8 mouse cellular contexts compared by ENCODE assay signal in genomic region chr2:109277593-109277992, GRCm38 (mm10). TPM values are rescaled to one million over a fixed set of nuclear protein-coding genes. Genes with fewer than 3 reads are reported as not detected.
DNase-seq lines count a peak whose midpoint lies in the region; ATAC-seq and TF ChIP-seq lines count a peak whose summit lies in the region.

No protein-coding gene starts in this region.

- DNase-seq in kidney, postnatal 0 days (ENCODE audit: low spot score) = peak; percentile 50
- no peak for DNase-seq in kidney, adult 18-20 months
- DNase-seq in gastrocnemius, adult 8-10 months (ENCODE audit: low spot score in 2 of 2) = no peak
- no peak for DNase-seq in B cell, adult 2 months
- no peak for DNase-seq in right cerebral cortex, postnatal 4 days

- H3K4me2 ChIP-seq in kidney, postnatal 0 days (ENCODE audit: low read length) = peak overlapping the region; percentile 71
- H3K4me2 ChIP-seq in forebrain, embryonic 16.5 days (ENCODE audit: low read length) = peak overlapping the region; percentile 60
- H3K4me2 ChIP-seq in liver, embryonic 15.5 days = peak overlapping the region; percentile 76

- no peak for ATAC-seq in kidney, postnatal 0 days (replicated peaks; ENCODE audit: low FRiP score, low read depth)
- ATAC-seq in forebrain, embryonic 16.5 days = no peak
- no peak for ATAC-seq in liver, embryonic 15.5 days (ENCODE audit: insufficient read depth)

- TF ChIP-seq POLR2A in bone marrow, adult 2 months (IDR thresholded peaks at IDR 0.05; ENCODE audit: borderline replicate concordance, control insufficient read depth, low read depth, low read length) = no peak

- peak overlapping the region; percentile 77 for H3K27ac ChIP-seq in kidney, postnatal 0 days
- no peak overlapping the region for H3K27ac ChIP-seq in bone marrow, adult 2 months (ENCODE audit: control insufficient read depth, insufficient read depth, low read depth, low read length, poor library complexity)
- no peak overlapping the region for H3K27ac ChIP-seq in forebrain, embryonic 16.5 days (ENCODE audit: low read length)
- H3K27ac ChIP-seq in liver, embryonic 15.5 days (replicated peaks) = peak overlapping the region; percentile 61

- no peaks in the 10 kb centered on the region for H3K36me3 ChIP-seq in kidney, postnatal 0 days (ENCODE audit: insufficient read depth, low read length)
- H3K36me3 ChIP-seq in forebrain, embryonic 16.5 days (ENCODE audit: control insufficient read depth, insufficient read depth) = no peaks in the 10 kb centered on the region
- H3K36me3 ChIP-seq in liver, embryonic 15.5 days (replicated peaks) = no peaks in the 10 kb centered on the region

- 3% methylated on average over 6 of the region's 7 CpGs for WGBS in kidney, postnatal 0 days
- 2% methylated on average over 7 of the region's 7 CpGs for WGBS in bone marrow, adult 2 months
- 8% methylated on average over 7 of the region's 7 CpGs for WGBS in forebrain, embryonic 16.5 days
- WGBS in liver, embryonic 15.5 days (ENCODE audit: insufficient replicate concordance) = 6% methylated on average over 7 of the region's 7 CpGs

- H3K9ac ChIP-seq in kidney, postnatal 0 days (ENCODE audit: low read depth, low read length) = peak overlapping the region; percentile 78
- peak overlapping the region; percentile 47 for H3K9ac ChIP-seq in forebrain, embryonic 16.5 days (replicated peaks; ENCODE audit: low read depth, low read length)
- peak overlapping the region; percentile 78 for H3K9ac ChIP-seq in liver, embryonic 15.5 days

- H3K4me1 ChIP-seq in kidney, postnatal 0 days (replicated peaks; ENCODE audit: insufficient read depth, low read length) = no peaks in the 10 kb centered on the region
- H3K4me1 ChIP-seq in bone marrow, adult 2 months (ENCODE audit: control insufficient read depth, insufficient read depth, low read length) = no peaks in the 10 kb centered on the region; the same call in 1 of the 2 replicates
- H3K4me1 ChIP-seq in forebrain, embryonic 16.5 days (replicated peaks; ENCODE audit: control insufficient read depth, insufficient read depth, low read length) = peaks cover 7% of the 10 kb centered on the region
- peaks cover 20% of the 10 kb centered on the region for H3K4me1 ChIP-seq in liver, embryonic 15.5 days (replicated peaks)

- no peaks in the 10 kb centered on the region for H3K9me3 ChIP-seq in kidney, postnatal 0 days (replicated peaks; ENCODE audit: low read length)
- no peaks in the 10 kb centered on the region for H3K9me3 ChIP-seq in forebrain, embryonic 16.5 days (ENCODE audit: control insufficient read depth, low read length)
- H3K9me3 ChIP-seq in liver, embryonic 15.5 days (replicated peaks) = no peaks in the 10 kb centered on the region

- H3K27me3 ChIP-seq in kidney, postnatal 0 days (ENCODE audit: insufficient read depth, low read length) = no peaks in the 10 kb centered on the region
- no peaks in the 10 kb centered on the region for H3K27me3 ChIP-seq in forebrain, embryonic 16.5 days (replicated peaks; ENCODE audit: control insufficient read depth, insufficient read depth, low read length)
- no peaks in the 10 kb centered on the region for H3K27me3 ChIP-seq in liver, embryonic 15.5 days

- no peak for TF ChIP-seq CTCF in kidney, postnatal 0 days (IDR thresholded peaks at IDR 0.05; ENCODE audit: low read depth)
- no peak for TF ChIP-seq CTCF in bone marrow, adult 2 months (IDR thresholded peaks at IDR 0.05; ENCODE audit: control insufficient read depth, insufficient read depth, low read length)

- H3K4me3 ChIP-seq in kidney, postnatal 0 days (replicated peaks; ENCODE audit: low read depth, low read length) = peak overlapping the region; percentile 76
- peak overlapping the region; percentile 76 for H3K4me3 ChIP-seq in bone marrow, adult 2 months (replicated peaks; ENCODE audit: control insufficient read depth, low read depth, low read length)
- H3K4me3 ChIP-seq in forebrain, embryonic 16.5 days (replicated peaks; ENCODE audit: low read length) = peak overlapping the region; percentile 46
- H3K4me3 ChIP-seq in liver, embryonic 15.5 days (replicated peaks) = peak overlapping the region; percentile 74

RNA-seq across cellular contexts. Expression of gene Kif18a, which starts 2.9 kb away (rescaled TPM):
- polyA plus RNA-seq in kidney, postnatal 0 days (2015; fragmentation: Nextera tagmentation; extraction: Ambion mirVana) = 9.5 and 10.0 TPM in 2 replicates
- polyA plus RNA-seq in bone marrow, adult 2 months (2011; ENCODE audit: insufficient read depth, insufficient read length, low replicate concordance, missing spikeins) = 8.0 and 9.8 TPM in 2 replicates
- polyA plus RNA-seq in forebrain, embryonic 16.5 days (2015; fragmentation: Nextera tagmentation; extraction: Ambion mirVana) = 11.6 and 14.0 TPM in 2 replicates
- polyA plus RNA-seq in liver, embryonic 15.5 days (2015; fragmentation: Nextera tagmentation; extraction: Ambion mirVana) = 23.9 and 26.2 TPM in 2 replicates
- total RNA-seq in gastrocnemius, adult 8-10 months (2022) = 1 to 10 TPM in 1 of 4 experiments, under 1 TPM in 3; 0.54 to 1.2 (median 0.68) TPM

RNA-seq across cellular contexts. Expression of gene Mettl15, which starts 3.0 kb away (rescaled TPM):
- polyA plus RNA-seq in kidney, postnatal 0 days (2015; fragmentation: Nextera tagmentation; extraction: Ambion mirVana) = 11.5 and 11.9 TPM in 2 replicates
- 1.1 and 2.4 TPM in 2 replicates for polyA plus RNA-seq in bone marrow, adult 2 months (2011; ENCODE audit: insufficient read depth, insufficient read length, low replicate concordance, missing spikeins)
- 11.4 and 16.5 TPM in 2 replicates for polyA plus RNA-seq in forebrain, embryonic 16.5 days (2015; fragmentation: Nextera tagmentation; extraction: Ambion mirVana)
- 5.3 and 6.4 TPM in 2 replicates for polyA plus RNA-seq in liver, embryonic 15.5 days (2015; fragmentation: Nextera tagmentation; extraction: Ambion mirVana)
- 1 to 10 TPM; 4.1 to 6.4 (median 5.6) TPM for total RNA-seq in gastrocnemius, adult 8-10 months (2022)

Comparison
In these comparisons a context has a peak if more than half of its experiments do, and no peak if none do; other contexts are left out.
1. H3K27ac ChIP-seq: peak in kidney, postnatal 0 days (single experiment) and liver, embryonic 15.5 days (single experiment); none in bone marrow, adult 2 months (single experiment) and forebrain, embryonic 16.5 days (single experiment).
2. Peak in every context shown above with its lines, with median percentiles within 50 percentile points of each other: H3K4me2 ChIP-seq, H3K4me3 ChIP-seq and H3K9ac ChIP-seq.